Mouse (Mus musculus) erythroblast, embryonic 14.5 days (primary cell): ENCODE measurements around the gene Brd4.

Experiments used
- GATA1 ChIP-seq: IDR thresholded peaks from 2 replicates; pipeline ENCODE4 v1.6.1; 2012; ENCODE audit warnings: low read length, inconsistent platforms, mixed read lengths
- TAL1 ChIP-seq: IDR thresholded peaks from 3 replicates; pipeline ENCODE4 v1.6.1; 2012; ENCODE audit warnings: low read length, inconsistent platforms, mixed read lengths

- TF ChIP-seq TAL1 (no peak), GATA1 (no peak)
Observed at GRCm38 (mm10) chr17:32207586-32208245, 76.8 kb downstream of the Brd4 start.
